Mouse (Mus musculus): ENCODE measurements around the gene Zfr. TPM values are rescaled to one million over a fixed set of nuclear protein-coding genes. Genes with fewer than 3 reads are reported as not detected.
"Not testable (repeated sequence)": the region's sequence is repeated elsewhere in the genome, so short reads cannot be mapped to it uniquely, and the experiment has no call there.

Gene Zfr
- polyA plus RNA-seq, 1 experiment from 2014 or later, result 128 TPM

DNA sequence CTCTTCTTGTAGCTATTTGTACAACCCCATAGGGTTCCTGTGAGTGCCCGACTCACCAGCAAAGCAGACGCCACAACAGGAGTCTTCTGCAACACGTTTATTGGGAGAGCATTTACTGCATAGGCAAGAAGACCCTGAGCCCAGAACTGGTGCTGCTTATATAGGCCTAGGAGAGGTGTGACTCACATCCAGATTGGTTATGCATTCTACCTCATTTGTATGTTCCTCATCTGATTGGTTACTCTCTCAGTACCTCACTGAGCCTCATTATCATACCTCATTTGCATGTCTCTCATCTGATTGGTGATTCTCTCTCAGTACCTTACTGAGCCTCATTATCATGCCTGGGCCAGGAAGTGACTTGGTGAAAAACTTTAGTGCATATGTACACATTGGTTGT is 8.7 kb upstream of the Zfr start:
- not testable (repeated sequence) for H3K4me3 ChIP-seq; H3K27me3 ChIP-seq; ATAC-seq (ENCODE audit: insufficient number of reproducible peaks, low FRiP score, low TSS enrichment, low read depth); H3K4me2 ChIP-seq; H3K36me3 ChIP-seq; H3K4me1 ChIP-seq; H3K9ac ChIP-seq; H3K27ac ChIP-seq; H3K9me3 ChIP-seq
- WGBS, result 83% methylated on average over 3 of the region's 3 CpGs

DNA sequence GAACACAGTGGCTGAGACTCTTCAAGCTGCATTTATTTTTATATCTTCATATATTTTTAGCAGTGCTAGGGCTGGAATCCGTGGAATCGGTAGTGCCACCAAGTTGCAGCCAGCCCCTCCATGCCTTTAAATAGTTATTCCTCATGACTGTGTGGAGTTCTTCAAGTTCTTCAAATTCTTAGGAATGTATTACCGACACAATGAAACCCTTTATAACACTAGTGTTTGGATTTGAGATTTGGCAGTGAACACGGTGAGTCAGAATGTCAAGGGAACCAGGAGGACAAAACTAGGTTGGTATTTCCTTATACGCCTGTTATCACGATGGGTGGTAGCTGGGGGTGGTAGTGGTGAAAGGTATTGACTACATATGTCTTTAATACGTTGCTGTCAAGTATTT is 6.4 kb upstream of the Zfr start:
- H3K9me3 ChIP-seq, result no peaks in the 10 kb centered on the region
- H3K36me3 ChIP-seq, result no peaks in the 10 kb centered on the region
- 0 out of 2 replicates have a peak, but pooled peaks cover 5% of the 10 kb centered on the region for H3K4me1 ChIP-seq
- peak; percentile 46; the same call in 1 of the 2 replicates for ATAC-seq (ENCODE audit: insufficient number of reproducible peaks, low FRiP score, low TSS enrichment, low read depth)
- H3K9ac ChIP-seq, result no peak overlapping the region
- no peak overlapping the region for H3K4me3 ChIP-seq
- H3K4me2 ChIP-seq, result no peak overlapping the region
- 45% methylated on average over 7 of the region's 7 CpGs for WGBS
- no peak overlapping the region for H3K27ac ChIP-seq
- H3K27me3 ChIP-seq, result no peaks in the 10 kb centered on the region

- 72% methylated on average over 2 of the region's 2 CpGs for WGBS
- H3K4me1 ChIP-seq, result peaks cover 12% of the 10 kb centered on the region; the same call in 1 of the 2 replicates
- H3K4me2 ChIP-seq, result no peak overlapping the region
- ATAC-seq (ENCODE audit: insufficient number of reproducible peaks, low FRiP score, low TSS enrichment, low read depth), result no peak
- no peak overlapping the region for H3K27ac ChIP-seq
- H3K27me3 ChIP-seq, result no peaks in the 10 kb centered on the region
- H3K36me3 ChIP-seq, result no peaks in the 10 kb centered on the region
- no peaks in the 10 kb centered on the region for H3K9me3 ChIP-seq
- no peak overlapping the region for H3K4me3 ChIP-seq
- H3K9ac ChIP-seq, result no peak overlapping the region
Observed at GRCm38 (mm10) chr15:12113411-12113810, 4.2 kb upstream of the Zfr start.

DNA sequence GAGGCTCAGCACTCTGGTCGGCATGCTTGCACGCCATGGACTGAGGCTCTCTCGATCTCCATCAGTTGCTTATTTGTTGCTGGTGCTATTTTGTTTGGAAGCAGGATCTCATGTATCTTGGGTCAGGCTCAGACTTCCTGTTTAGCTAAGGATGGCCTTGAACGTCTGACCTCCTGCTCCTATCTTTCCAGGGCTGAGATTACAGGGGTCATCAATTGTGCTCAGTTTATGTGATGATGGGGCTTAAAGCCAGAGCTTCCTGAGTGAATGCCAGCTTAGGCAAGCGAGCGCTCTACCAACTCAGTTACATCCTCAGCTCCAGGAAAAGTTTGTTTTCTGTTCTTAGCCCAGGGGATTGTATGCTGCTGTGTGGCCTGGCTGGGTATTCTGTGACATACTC is 3.1 kb upstream of the Zfr start:
- Histone ChIP-seq H3K9me3 (no peaks in the 10 kb centered on the region), H3K4me2 (no peak overlapping the region), H3K4me3 (no peak overlapping the region), H3K4me1 (peaks cover 14% of the 10 kb centered on the region; the same call in 1 of the 2 replicates), H3K36me3 (no peaks in the 10 kb centered on the region), H3K27ac (no peak overlapping the region), H3K9ac (no peak overlapping the region), H3K27me3 (no peaks in the 10 kb centered on the region)
- 68% methylated on average over 6 of the region's 6 CpGs for WGBS
- no peak for ATAC-seq (ENCODE audit: insufficient number of reproducible peaks, low FRiP score, low TSS enrichment, low read depth)

- no peaks in the 10 kb centered on the region for H3K27me3 ChIP-seq
- H3K4me1 ChIP-seq, result peaks cover 14% of the 10 kb centered on the region; the same call in 1 of the 2 replicates
- no peaks in the 10 kb centered on the region for H3K36me3 ChIP-seq
- no peaks in the 10 kb centered on the region for H3K9me3 ChIP-seq
- ATAC-seq (ENCODE audit: insufficient number of reproducible peaks, low FRiP score, low TSS enrichment, low read depth), result no peak
- WGBS, result 38% methylated on average over 6 of the region's 6 CpGs
- no peak overlapping the region for H3K9ac ChIP-seq
- no peak overlapping the region for H3K4me3 ChIP-seq
- no peak overlapping the region for H3K4me2 ChIP-seq
- H3K27ac ChIP-seq, result no peak overlapping the region
Observed at GRCm38 (mm10) chr15:12115722-12116230, 1.9 kb upstream of the Zfr start.

GRCm38 (mm10) chr15:12118093-12118431 is 431 bp downstream of the Zfr start:
- H3K4me2 ChIP-seq, result peak overlapping the region; percentile 67
- H3K9me3 ChIP-seq, result no peaks in the 10 kb centered on the region
- H3K36me3 ChIP-seq, result no peaks in the 10 kb centered on the region
- WGBS, result under 1% methylated on average over 36 of the region's 43 CpGs
- peaks cover 12% of the 10 kb centered on the region; the same call in 1 of the 2 replicates for H3K4me1 ChIP-seq
- peak overlapping the region; percentile 91 for H3K27ac ChIP-seq
- H3K27me3 ChIP-seq, result no peaks in the 10 kb centered on the region
- H3K9ac ChIP-seq, result peak overlapping the region; percentile 94
- peak overlapping the region; percentile 96 for H3K4me3 ChIP-seq
- no peak for ATAC-seq (ENCODE audit: insufficient number of reproducible peaks, low FRiP score, low TSS enrichment, low read depth)

DNA sequence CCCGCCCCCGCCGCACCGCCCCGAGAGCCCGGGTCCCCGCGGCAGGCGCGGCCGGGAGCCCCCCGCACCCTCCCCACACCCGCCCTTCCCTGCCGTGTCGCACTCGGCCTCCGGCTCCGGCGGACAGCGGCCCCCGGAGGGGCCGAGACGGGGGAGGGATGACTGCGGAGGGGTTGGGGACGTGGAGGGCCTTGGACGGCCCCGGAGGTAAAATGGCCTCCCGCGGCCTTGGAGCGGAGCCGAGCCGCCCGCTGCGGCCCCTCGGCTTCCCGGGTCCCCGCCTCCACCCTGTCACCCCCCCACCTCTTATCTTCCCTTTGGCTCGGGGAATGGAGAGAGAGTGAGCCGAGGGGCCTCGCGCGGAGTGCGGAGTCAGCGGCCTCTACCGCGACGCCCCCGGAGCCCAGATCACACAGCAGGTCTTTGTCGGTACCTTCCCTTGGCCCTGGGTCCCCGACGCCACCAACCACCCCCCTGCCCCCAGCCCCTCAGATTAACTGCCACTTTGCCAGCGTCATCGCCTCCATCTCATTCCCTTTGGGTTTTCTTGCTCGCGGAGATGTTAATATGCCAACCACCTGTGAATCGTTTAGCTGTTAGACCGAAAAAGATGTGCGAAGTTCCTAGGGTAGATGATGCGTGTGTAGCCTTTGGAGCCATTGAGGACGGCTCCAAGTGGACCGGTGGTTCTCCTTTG is 949 bp downstream of the Zfr start:
- no peaks in the 10 kb centered on the region for H3K9me3 ChIP-seq
- H3K27ac ChIP-seq, result peak overlapping the region; percentile 91
- H3K36me3 ChIP-seq, result no peaks in the 10 kb centered on the region
- ATAC-seq (ENCODE audit: insufficient number of reproducible peaks, low FRiP score, low TSS enrichment, low read depth), result peak; percentile 21; the same call in 1 of the 2 replicates
- H3K27me3 ChIP-seq, result no peaks in the 10 kb centered on the region
- H3K4me1 ChIP-seq, result peaks cover 12% of the 10 kb centered on the region; the same call in 1 of the 2 replicates
- H3K4me3 ChIP-seq, result peak overlapping the region; percentile 96
- WGBS, result under 1% methylated on average over 39 of the region's 61 CpGs
- H3K4me2 ChIP-seq, result peak overlapping the region; percentile 67
- H3K9ac ChIP-seq, result peak overlapping the region; percentile 94

- peak overlapping the region; percentile 94 for H3K9ac ChIP-seq
- no peaks in the 10 kb centered on the region for H3K9me3 ChIP-seq
- 2% methylated on average over 7 of the region's 7 CpGs for WGBS
- H3K27me3 ChIP-seq, result no peaks in the 10 kb centered on the region
- ATAC-seq (ENCODE audit: insufficient number of reproducible peaks, low FRiP score, low TSS enrichment, low read depth), result no peak
- peaks cover 12% of the 10 kb centered on the region; the same call in 1 of the 2 replicates for H3K4me1 ChIP-seq
- peak overlapping the region; percentile 67 for H3K4me2 ChIP-seq
- H3K4me3 ChIP-seq, result peak overlapping the region; percentile 96
- H3K27ac ChIP-seq, result peak overlapping the region; percentile 91
- no peaks in the 10 kb centered on the region for H3K36me3 ChIP-seq
Observed at GRCm38 (mm10) chr15:12119129-12119466, 1.5 kb downstream of the Zfr start.

DNA sequence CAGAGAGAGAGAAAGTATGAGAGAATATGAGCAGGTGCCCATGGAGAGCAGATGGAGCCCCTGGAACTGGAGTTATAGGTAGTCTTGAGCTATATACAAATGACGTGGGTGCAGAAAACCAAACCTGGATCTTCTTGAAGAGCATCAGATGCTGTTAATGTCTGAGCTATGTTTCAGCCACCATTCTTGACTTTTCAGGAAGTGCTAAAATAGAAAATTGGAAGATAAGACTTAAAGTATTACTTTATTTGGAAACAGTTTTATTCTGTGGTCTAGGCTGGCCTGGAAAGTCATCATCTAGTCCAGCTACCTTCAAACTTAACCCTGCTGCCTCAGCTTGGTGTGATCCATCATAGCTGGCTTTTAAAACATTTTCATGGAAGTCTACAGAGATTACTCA is 7.3 kb downstream of the Zfr start:
- ATAC-seq (ENCODE audit: insufficient number of reproducible peaks, low FRiP score, low TSS enrichment, low read depth), result no peak
- H3K36me3 ChIP-seq, result peaks cover 12% of the 10 kb centered on the region; the same call in 1 of the 2 replicates

DNA sequence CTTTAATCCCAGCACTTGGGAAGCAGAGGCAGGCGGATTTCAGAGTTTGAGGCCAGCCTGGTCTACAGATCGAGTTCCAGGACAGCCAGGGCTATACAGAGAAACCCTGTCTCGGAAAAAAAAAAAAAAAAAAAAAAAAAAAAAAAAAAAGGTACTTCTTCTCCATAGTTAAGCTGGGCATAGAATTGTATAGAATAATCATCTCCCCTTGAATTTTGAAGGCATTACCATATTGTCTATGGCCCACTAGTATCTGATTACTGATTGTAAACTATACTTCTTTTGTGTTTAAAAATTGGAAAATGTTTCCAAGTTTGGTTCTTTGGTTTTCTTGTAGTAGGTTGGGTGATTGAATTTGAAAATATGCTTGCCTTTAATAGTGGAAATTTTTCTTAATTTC is 13.2 kb downstream of the Zfr start:
- not testable (repeated sequence) for H3K27me3 ChIP-seq; H3K36me3 ChIP-seq; H3K27ac ChIP-seq; H3K9me3 ChIP-seq; H3K4me3 ChIP-seq; H3K4me1 ChIP-seq; H3K9ac ChIP-seq; H3K4me2 ChIP-seq; ATAC-seq (ENCODE audit: insufficient number of reproducible peaks, low FRiP score, low TSS enrichment, low read depth)
- 79% methylated on average over 3 of the region's 3 CpGs for WGBS

More for the DNA sequence above, 7.3 kb downstream of the Zfr start:
- Histone ChIP-seq H3K9me3 (no peaks in the 10 kb centered on the region), H3K4me2 (no peak overlapping the region), H3K27me3 (no peaks in the 10 kb centered on the region), H3K4me3 (no peak overlapping the region), H3K27ac (no peak overlapping the region), H3K4me1 (no peaks in the 10 kb centered on the region), H3K9ac (no peak overlapping the region)
- WGBS, result 81% methylated on average over 1 of the region's 1 CpGs

DNA sequence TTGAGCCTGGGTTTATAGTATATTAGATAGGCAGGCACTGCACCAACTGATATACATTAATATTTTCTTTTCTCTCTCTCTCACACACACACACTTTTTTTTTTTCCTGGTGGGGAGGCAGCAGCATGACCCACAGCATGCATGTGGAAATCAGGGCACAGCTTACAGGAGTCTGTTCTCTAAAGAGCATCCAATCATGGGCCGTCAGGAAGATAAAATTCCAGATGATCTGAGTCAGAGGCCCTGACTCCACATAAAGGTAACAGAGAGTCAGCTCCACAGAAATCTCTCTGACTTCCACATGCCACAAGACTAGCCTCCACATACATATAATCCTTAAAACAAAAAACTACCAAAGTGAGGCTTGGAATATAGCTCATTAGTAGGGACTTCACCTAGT is 16.9 kb downstream of the Zfr start:
- no peak overlapping the region for H3K4me3 ChIP-seq
- peaks cover 3% of the 10 kb centered on the region; the same call in 1 of the 2 replicates for H3K4me1 ChIP-seq
- peaks cover 18% of the 10 kb centered on the region for H3K36me3 ChIP-seq
- ATAC-seq (ENCODE audit: insufficient number of reproducible peaks, low FRiP score, low TSS enrichment, low read depth), result no peak
- 46% methylated on average over 1 of the region's 1 CpGs for WGBS
- no peak overlapping the region for H3K27ac ChIP-seq
- H3K9me3 ChIP-seq, result no peaks in the 10 kb centered on the region
- no peak overlapping the region for H3K9ac ChIP-seq
- no peaks in the 10 kb centered on the region for H3K27me3 ChIP-seq
- no peak overlapping the region for H3K4me2 ChIP-seq

GRCm38 (mm10) chr15:12135368-12135767 is 17.7 kb downstream of the Zfr start:
- 39% methylated on average over 3 of the region's 3 CpGs for WGBS
- Histone ChIP-seq H3K4me1 (peaks cover 3% of the 10 kb centered on the region; the same call in 1 of the 2 replicates), H3K27me3 (no peaks in the 10 kb centered on the region), H3K36me3 (peaks cover 20% of the 10 kb centered on the region), H3K4me3 (no peak overlapping the region), H3K27ac (no peak overlapping the region), H3K9me3 (no peaks in the 10 kb centered on the region), H3K9ac (no peak overlapping the region), H3K4me2 (no peak overlapping the region)
- no peak for ATAC-seq (ENCODE audit: insufficient number of reproducible peaks, low FRiP score, low TSS enrichment, low read depth)
